Mouse (Mus musculus) neural tube, embryonic 10.5 days (tissue): ENCODE measurements at regions not wholly inside any gene's neighbourhood (a gene's known extent, or its start where the extent isn't known, plus 50 kb on each side); places are given as distances from the start of the nearest gene placed in this dataset.

Experiments used
- DNase-seq: peaks from one replicate; pipeline ENCODE4 v3.0.0-alpha.2; 2017; ENCODE audit warnings: low spot score; ENCODE audit errors: extremely low spot score

DNA sequence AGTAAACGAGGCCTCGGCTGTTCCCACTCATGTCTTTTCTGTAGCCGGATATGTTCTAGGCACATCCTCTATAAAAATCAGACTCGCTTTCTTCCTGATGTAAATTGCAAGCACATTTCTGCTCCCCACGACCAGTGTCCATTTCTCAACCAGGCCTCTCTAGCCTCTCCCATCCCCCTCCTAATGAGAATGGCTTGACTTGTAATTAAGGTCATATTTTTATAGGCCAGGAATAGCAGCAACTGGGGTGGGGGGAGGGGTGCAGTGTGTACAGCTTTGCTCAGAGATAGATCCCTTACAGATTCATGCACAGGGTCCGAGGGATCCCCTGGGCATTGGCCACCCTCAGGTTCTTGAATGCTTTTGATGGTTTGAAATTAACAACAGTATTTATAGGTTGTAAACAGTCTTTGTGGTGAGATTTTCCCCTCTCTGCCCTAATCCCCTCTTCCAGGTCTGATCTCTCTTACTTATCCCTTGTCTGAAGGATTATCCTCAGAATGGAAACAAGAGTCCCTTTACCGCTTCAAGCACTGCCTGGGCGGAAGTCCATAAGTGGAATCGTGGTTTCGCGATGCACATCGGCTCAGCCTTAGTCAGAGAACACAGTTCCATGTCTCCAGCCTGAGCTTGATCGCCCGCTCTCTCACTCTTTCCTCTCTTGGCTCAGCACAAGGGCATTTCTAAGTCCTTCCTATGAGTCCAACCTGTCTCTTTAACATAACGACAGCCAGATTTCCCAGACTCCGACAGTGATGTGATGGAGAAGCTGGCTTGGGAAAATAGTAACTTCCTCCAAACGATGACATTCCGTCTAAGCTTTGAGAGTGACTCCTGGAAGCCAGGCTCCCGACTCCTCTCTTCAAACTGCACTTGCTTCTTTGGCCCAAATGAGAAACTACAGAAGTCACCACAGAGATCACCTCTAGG, 124.3 kb upstream of the Msx2 start:
- peak; percentile 13 for DNase-seq

DNA sequence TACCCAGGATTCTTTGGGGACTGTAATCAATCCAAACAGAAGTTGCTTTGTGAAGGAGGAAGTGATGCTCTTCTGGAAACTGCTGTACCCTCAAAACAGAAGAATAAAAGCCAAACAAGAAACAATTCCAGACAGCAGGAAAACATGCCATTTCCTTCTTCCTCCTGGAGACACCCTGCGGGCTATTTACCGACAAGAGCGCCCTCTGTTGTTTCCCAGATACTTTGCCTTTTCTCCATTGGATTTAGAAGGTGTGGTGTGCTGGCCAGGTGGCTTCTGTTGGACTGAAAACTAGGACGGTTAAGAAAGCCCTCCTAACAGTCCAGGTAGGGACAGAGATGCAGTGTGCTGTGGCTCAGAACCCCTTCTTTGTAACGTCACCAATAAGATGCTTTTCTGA, 119.9 kb upstream of the Msx2 start:
- peak; percentile 14 for DNase-seq

DNA sequence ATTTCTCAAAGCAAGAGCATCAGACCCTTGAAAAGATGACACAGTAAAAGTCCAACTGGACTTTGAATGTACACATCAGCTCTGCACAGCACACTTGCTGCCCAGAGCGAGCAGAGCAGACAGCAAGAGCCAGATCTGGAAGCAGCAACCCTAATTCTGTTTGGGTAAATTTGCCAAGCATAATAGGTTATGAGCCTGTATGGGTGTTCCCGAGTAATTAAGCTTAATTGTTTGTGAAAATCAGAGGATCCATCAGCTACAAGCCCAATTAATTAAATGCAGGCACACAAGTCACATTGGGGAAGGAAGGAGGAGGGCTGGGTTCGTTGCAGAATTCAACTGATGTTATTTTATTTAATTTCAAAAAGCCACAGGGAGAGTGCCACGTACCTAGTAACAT, 113.9 kb upstream of the Msx2 start:
- DNase-seq = no peak

DNA sequence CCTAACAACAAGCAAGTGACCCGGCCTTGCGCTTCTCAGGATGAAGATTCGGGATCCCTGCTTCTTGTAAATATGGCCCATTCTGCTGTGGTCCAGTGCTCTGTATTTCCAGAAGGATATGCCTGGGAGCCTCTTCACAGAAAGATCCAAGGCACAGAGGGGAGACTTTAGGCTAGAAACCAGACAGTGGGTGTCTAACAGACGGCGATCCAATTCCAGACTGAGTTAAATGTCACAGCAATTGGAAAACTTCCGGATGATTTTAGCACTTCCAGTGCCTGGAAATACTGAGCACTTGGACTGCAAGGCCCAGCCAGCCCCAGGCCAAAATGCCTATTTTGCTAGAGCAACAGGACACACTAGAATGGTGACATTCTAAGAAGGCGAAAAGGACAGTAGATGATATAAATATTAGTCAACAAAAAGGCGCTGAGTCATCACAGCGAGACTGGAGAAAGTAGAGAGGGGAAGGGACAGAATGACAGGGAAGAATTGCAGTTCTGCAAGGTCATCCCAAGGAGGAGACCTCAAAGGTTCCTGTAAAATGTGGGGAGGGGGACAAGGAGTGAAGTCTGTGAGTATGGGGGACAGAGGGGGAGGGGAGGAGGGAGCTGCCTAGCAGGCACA, 111.7 kb upstream of the Msx2 start:
- DNase-seq = no peak

DNA sequence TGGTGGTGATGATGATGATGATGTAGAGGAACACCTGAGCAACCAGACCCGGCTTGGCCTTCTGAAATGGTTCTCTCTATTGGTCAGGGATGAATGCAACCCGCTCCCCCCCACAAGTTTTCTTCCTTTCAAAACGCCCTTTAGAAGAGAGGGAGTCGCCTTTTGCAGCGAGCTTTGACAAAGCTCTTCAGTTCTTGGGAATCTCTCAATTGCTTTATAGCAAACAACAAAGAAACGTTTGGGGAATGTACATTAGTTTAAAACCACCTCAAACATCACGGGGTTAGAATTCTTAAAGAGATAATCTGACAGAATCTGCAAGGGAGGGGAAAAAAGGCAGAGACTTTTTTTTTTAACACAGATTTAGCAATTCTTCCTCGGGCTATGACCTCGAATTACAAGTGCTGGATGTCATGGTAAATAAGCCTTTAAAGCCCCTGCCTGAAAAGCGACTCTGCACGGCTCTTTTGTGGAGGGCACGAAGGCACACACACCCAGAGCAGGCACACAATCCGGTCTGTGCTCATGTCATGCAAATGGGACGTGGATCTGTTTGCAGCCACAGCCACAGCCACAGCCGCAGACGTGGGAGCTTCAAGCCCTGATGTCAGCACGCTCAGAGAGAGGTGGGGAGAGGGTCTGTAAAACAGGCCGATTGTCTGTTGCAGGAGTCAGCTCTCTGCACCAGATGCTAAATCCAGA, 81.2 kb upstream of the Msx2 start:
- peak; percentile 41 for DNase-seq

DNA sequence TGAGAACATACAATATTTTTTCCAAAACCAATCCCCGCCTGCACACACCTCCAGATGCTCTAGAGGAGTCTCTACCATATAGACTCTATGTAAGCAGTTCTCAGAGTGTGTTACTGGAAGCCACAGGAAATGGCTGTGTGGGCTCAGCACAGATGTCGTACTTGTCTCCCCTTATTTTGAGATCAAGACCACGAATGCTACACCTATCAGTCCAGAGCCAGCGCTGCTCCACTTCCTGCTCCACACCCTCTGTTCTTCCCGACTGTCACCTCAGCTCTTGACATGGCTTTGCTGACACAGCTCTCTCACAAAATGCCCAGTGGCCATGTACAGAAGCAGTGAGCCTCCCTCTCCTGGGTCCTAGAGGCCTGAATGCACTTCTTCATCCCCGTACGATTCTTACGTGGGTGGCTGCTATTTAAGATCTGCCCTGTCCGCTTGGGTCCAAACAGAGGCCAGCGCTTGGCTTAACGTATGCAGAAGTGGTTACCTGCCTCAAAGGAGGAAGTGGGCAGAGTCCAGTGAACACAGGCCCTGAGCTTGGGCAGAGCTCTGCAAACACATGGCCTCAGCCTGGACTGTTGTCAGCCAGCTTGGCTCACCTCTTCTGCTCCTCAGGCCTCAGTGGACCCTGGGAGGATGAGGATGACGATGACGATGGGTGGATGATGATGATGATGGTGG, 80.5 kb upstream of the Msx2 start:
- DNase-seq = no peak

DNA sequence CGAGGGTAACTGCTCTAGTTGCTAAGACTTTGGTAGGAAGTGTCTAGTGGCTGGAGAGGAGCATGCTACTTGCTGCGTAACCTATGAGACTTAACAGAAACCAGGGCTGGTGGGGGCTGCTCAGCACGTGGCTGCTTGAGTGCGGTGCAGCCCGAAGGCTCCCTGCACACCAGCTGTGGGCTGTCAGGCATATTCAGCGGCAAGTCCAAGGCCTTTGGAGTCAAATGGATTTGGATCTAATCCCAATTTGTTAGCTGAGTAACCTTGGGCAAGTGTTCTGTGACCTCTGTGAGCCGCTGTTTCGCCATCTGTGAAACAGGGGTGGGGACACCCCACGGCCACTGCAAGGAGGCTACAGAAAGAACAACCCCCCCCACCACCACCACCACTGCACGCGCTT, 75.5 kb upstream of the Msx2 start:
- DNase-seq = no peak

DNA sequence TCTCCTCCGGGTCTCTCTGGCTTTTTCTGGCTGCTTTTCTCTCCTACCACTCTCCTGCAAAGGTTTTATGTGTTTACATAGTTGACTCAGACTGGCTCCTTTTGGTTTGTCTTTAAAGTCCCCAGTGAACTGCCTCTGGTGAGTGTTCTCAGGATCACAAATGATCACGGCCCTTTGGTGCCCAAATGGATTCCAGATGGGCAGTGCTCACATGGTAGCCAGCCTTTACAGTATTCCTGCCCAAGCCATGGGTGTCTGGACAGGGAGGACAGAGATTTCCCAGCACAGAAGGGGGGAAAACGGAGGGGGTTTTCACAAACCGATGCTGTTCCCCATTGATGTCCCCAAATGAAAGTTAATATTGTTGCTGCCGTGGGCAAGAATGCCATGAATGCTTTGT, 70.4 kb upstream of the Msx2 start:
- peak; percentile 45 for DNase-seq

DNA sequence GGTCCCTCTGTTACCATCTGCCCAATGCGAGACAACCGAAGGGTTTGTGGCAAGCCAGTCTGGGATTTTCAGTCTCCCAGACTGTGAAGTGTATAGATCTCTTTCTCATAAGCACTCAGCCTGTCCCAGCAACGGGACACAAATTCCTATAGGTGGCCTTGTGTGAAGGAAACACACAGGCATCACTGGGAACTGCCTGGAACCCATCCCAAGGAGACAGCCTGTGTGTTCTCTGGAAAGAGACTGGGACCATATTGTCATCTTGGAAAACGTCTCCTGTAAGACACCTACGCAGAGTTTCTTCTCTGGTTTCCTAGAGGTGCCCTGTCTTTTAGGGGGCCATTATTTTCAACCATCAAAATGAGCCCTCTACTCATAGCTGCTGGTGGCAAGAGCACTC, 66.9 kb upstream of the Msx2 start:
- no peak for DNase-seq

DNA sequence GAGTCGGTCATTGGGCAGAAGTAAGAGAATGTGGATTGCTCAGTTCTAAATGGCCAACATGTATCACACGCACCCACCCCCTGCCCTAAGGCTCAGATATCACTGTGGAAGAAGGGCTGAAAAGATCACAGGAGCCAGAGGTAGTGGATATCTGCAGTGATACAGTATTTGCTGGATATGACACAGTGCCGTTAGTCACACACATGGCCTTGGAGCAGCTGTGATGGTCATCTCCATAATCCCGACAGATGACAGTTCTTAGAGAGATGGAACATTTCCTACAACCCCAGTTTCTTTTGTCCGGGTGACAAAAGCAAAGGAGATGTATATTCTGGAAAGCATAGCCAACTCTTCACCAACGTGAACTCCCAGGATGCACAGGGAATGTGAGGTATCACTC, 65.1 kb upstream of the Msx2 start:
- no peak for DNase-seq

DNA sequence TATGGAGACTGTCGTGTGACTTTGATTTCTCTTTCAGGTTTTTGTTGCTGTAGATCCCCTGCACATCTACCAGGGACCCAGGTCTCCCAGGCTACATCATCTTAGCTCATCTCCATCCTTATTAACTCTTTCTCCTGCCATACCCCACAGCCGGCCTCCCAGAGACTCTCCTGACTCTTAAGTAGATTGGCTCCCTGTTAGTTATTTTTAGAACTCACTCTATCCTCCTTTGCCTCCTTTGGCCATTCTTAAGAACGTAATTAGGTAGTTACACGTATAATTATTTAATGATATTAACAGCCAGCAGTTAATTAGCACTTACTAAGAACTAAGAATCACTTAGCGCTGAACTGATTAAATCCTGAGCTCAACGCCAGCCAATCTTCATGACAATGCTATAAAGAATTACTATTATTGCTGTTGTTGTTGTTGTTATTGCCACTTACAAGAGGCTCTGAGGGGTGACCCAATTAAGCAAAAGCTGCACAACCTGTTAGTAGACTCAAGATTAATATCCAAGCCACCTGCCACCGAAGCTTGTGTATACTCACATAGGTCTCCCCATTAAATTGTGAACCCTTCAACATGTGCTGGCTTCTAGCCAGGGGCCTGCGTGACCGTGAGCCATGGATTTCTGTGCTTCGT, 63.0 kb upstream of the Msx2 start:
- DNase-seq = no peak

DNA sequence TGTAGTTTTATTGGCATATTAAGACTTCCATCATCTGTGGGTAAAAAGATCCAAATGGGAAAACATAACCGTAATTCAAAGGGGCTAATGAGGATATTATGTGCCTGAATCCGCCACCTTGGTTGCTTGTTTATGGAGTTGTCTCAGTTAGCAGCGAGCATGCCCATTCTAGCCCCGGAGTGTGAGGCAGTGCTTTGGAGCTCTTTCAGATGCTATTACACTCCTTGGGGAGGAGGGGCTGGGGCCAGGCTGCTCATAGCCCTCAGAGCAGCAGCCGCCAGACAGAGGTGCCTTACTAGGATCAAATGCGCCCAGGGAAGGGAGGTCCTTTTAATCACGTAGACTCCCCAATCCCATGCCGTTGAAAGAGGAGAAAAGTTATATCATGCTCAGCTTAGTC, 60.9 kb upstream of the Msx2 start:
- DNase-seq = no peak

DNA sequence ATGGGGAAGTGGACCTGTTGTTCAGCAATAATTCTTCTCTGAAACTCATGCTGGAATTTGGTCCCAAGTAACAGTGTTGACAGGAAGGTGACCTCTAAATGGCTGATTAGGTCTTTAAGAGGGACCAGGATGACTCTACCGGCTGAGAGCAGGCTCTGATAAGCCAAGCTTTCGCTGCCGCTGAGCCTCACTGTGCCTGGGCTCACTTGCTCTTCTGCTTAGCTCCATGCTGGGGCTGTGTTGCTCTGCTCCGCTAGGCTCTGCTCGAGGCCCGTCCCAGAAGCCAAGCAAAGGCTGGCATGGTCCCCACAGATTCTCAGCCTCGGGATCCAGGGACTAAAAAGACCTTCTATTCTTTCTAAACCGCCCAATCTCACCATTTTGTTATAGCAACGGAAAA, 54.0 kb upstream of the Msx2 start:
- no peak for DNase-seq

DNA sequence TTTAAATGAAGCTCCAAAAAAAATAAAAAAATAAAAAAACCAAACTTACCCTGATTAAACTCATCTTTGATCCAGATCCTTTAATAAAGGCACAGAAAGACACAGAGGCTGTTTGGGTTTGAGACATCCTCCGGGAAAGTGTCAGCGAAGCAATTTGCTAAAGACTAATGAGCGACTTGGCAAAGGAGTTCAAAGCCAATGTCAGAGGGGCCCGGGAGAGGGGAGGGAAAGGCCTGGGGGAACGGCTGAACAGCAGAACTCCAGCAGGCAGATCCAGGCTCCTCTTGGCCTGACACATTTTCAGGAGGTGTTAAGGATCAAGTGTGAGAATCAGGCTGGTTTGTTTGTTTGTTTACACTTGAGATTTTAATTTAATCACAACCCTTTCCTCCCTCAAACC, 49.9 kb upstream of the Msx2 start:
- DNase-seq = no peak
